Mouse (Mus musculus) forelimb bud, embryonic 11.5 days (tissue): ENCODE measurements around the gene Eif2d.

ENCODE experiments used
- DNase-seq: peaks from one replicate; pipeline ENCODE4 v3.0.0-alpha.2; 2012; ENCODE audit warnings: low read depth, low spot score

Gene Eif2d

DNA sequence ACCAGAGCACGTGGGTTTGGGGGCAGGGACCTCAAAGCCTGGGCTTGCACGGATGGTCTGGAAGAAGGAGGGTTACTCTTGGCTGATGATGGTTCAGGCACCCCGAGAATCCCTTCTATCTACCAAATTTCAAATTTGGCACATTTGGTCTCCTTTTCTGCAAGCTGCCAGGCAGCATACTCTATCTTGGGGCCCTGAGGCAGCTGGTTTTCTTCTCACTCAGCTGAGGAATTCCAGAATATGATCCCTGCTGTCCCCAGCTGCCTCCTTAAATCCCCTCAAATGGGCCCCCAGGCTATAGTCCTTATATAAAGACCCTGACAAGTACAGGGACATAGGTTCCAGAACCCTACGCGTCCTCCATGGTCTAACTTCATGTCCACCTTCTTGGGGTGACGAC is 60.4 kb downstream of the Eif2d start:
- DNase-seq, result no peak

DNA sequence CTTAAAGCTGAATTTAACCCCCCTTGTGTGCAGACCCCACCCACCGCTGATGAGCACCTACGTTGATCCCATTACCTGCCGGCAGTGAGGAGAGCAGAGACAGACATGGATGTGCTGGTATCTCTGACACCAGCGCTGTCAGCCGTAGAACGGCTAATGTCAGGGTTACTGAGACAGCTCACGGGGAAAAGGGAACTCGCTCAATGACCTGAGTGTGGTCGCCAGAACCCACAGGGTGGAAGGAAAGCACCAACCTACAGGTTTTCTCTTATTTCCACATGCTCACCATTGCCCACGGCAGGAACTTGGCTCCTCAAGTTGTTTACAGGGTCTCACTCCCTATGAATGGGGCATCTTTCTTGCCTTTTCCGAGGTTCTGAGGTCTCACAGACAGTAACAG is 66.0 kb downstream of the Eif2d start:
- DNase-seq, result no peak

- no peak for DNase-seq
Observed at GRCm38 (mm10) chr1:131221822-131222590, 69.0 kb downstream of the Eif2d start.

DNA sequence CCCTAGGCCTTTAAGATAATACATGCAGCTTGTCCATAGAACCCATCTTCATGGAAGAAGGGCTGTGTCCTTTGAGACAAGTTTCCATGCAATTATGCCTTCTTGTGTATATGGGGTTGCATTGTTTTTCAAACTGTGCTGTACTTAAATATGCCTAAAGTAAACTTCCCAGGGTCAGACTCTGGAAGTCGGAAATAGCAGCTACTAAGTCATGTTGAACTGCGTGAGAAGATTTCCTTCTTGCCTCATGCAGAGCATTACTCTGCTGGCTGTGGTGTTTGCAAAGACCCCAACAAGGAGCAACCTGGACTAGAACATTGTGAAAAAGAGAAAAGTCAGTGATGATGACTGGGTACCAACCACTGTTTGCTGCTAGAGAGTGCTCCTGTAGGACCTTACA is 70.4 kb downstream of the Eif2d start:
- DNase-seq, result no peak

DNA sequence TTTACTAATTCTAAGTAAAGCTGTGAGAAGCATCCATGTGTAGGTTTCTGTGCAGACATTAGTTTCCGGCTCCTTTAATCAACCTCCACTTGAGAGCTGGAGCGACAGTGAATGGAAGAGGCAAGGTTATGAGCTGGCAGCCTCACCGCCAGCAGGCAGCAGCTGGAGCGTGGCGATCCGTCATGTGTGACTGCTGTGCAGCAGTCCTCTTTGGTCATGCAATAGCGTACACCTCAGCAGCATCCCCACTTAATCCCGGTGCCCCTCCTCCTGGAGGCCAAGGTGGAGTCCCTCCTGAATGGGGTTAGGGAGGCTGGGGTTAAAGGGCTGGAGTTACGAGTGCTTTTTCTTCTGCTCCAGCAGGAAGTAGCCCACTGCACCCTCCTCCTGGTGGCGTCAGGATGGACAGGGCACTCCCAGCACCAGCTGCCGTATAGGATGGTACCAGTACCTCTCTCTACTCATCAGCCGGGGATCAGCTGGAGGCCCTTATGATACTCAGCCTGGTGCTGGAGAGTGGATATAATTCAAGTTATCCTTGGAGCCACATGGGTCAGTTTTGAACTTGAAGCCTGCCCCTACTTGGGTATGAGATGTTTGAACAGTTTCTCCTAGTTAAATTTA is 72.0 kb downstream of the Eif2d start:
- DNase-seq, result no peak

- DNase-seq, result no peak
Observed at GRCm38 (mm10) chr1:131228225-131228624, 75.2 kb downstream of the Eif2d start.

DNA sequence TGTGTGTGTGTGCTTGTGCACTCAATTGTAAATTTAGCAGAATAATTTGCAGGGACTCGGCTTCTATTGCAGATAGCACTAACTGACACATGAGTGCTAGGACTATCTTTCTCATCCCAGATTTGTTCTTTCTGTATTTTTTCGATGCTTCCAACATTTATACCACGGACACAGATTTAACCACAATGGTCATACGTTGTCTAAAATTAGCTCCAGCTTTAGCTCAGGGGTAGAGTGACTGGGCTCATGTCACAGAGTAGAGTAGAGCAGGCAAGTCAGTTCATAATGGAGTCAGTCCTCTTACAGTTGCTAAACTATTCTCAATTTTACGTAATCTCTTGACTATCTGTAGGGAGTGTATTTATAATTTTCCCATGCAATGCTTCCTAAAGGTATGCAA is 75.7 kb downstream of the Eif2d start:
- no peak for DNase-seq

GRCm38 (mm10) chr1:131233527-131233926 is 80.5 kb downstream of the Eif2d start:
- DNase-seq, result no peak

GRCm38 (mm10) chr1:131236077-131236476 is 83.1 kb downstream of the Eif2d start:
- DNase-seq, result no peak
